Comparison of ENCODE assay signal across 15 mouse cellular contexts in the genomic region with DNA sequence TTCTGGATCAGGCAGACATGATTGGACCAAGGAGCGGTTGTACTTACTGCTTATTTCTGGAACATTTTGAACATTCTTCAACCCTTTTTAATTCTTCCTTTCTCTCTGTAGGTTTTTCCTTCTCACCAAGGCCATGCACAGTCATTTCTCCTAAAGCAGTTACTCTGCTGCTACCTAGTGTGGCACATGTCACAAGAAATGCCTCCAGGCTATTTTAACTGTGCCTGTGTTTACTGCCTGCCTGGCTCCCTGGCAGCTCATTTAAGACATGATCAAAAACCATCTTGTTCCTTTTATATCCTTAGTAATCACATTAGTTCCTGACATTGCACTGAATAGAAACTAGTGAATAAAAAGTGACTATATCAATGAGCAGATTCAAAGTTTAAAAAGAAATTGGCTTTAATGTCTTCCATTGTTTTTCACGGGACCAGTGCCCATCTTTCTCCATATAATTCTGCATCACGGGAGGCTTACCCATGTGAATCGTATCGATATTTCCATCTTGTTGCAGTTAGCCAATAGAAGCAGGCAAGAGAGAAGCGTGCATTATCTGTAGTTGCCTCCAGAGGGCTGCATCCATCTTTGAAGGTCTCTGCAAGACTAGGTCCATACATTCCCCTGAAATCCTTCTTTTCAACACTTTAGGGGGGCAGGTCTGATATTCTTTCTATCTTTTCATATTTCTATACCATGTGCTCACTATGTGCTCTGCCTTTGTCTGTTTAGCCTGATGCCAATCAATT. TPM values are rescaled to one million over a fixed set of nuclear protein-coding genes. Genes with fewer than 3 reads are reported as not detected.
DNase-seq lines count a peak whose midpoint lies in the region; ATAC-seq and TF ChIP-seq lines count a peak whose summit lies in the region.
"Had no signal": no experiment of that assay in that cellular context is flagged by ENCODE, and none has a peak within 500 bp of the region (broad histone marks: within the 10 kb centered on the region; RNA-seq: fewer than 3 reads in every experiment).

No protein-coding gene starts in this region.

- no peaks in the 10 kb centered on the region for H3K4me1 ChIP-seq in embryonic facial prominence, embryonic 11.5 days (ENCODE audit: control insufficient read depth, insufficient read depth, low read length)
- H3K4me1 ChIP-seq in embryonic facial prominence, embryonic 10.5 days = no peaks in the 10 kb centered on the region
- H3K4me1 ChIP-seq in kidney, postnatal 0 days (replicated peaks; ENCODE audit: insufficient read depth, low read length) = no peaks in the 10 kb centered on the region
- H3K4me1 ChIP-seq in kidney, embryonic 15.5 days = 0 out of 2 replicates have a peak, but pooled peaks cover 2% of the 10 kb centered on the region
- H3K4me1 ChIP-seq in thymus, adult 2 months (replicated peaks; ENCODE audit: control insufficient read depth, insufficient read depth, low read length) = peaks cover 16% of the 10 kb centered on the region
- peaks cover 15% of the 10 kb centered on the region; the same call in 1 of the 2 replicates for H3K4me1 ChIP-seq in small intestine, adult 2 months (ENCODE audit: control insufficient read depth, insufficient read depth, insufficient read length, low read length)
- H3K4me1 ChIP-seq: embryonic facial prominence, embryonic 12.5 days; limb, embryonic 13.5 days; neural tube, embryonic 15.5 days had no signal

- H3K9ac ChIP-seq in embryonic facial prominence, embryonic 11.5 days (replicated peaks; ENCODE audit: low read length) = no peak overlapping the region
- no peak overlapping the region for H3K9ac ChIP-seq in kidney, postnatal 0 days (ENCODE audit: low read depth, low read length)
- H3K9ac ChIP-seq in kidney, embryonic 15.5 days = no peak overlapping the region
- H3K9ac ChIP-seq: embryonic facial prominence, embryonic 12.5 days; limb, embryonic 13.5 days; neural tube, embryonic 15.5 days had no signal

- no peak for TF ChIP-seq POLR2A in thymus, adult 2 months (IDR thresholded peaks at IDR 0.05; ENCODE audit: control insufficient read depth, extremely low read depth, insufficient read depth, low read length, poor library complexity)
- TF ChIP-seq POLR2A in small intestine, adult 2 months (IDR thresholded peaks at IDR 0.05; ENCODE audit: low read depth, low read length) = no peak

- H3K4me3 ChIP-seq in embryonic facial prominence, embryonic 11.5 days (ENCODE audit: low read depth, low read length) = no peak overlapping the region
- H3K4me3 ChIP-seq in embryonic facial prominence, embryonic 10.5 days = no peak overlapping the region
- no peak overlapping the region for H3K4me3 ChIP-seq in kidney, postnatal 0 days (replicated peaks; ENCODE audit: low read depth, low read length)
- no peak overlapping the region for H3K4me3 ChIP-seq in kidney, embryonic 15.5 days (replicated peaks)
- H3K4me3 ChIP-seq in thymus, adult 2 months (ENCODE audit: control insufficient read depth, insufficient read depth, low read length) = no peak overlapping the region
- no peak overlapping the region for H3K4me3 ChIP-seq in small intestine, adult 2 months (ENCODE audit: low read depth, low read length)
- H3K4me3 ChIP-seq: embryonic facial prominence, embryonic 12.5 days; limb, embryonic 13.5 days; neural tube, embryonic 15.5 days had no signal

- no peak for ATAC-seq in embryonic facial prominence, embryonic 11.5 days (replicated peaks; ENCODE audit: insufficient number of reproducible peaks, low FRiP score, low TSS enrichment, low read depth)
- ATAC-seq in kidney, postnatal 0 days (replicated peaks; ENCODE audit: low FRiP score, low read depth) = no peak
- no peak for ATAC-seq in kidney, embryonic 15.5 days (replicated peaks; ENCODE audit: low FRiP score)

- no peaks in the 10 kb centered on the region for H3K9me3 ChIP-seq in embryonic facial prominence, embryonic 11.5 days (replicated peaks; ENCODE audit: control insufficient read depth, low read length)
- no peaks in the 10 kb centered on the region for H3K9me3 ChIP-seq in embryonic facial prominence, embryonic 10.5 days
- no peaks in the 10 kb centered on the region for H3K9me3 ChIP-seq in kidney, postnatal 0 days (replicated peaks; ENCODE audit: low read length)
- no peaks in the 10 kb centered on the region for H3K9me3 ChIP-seq in kidney, embryonic 15.5 days (replicated peaks)
- H3K9me3 ChIP-seq: embryonic facial prominence, embryonic 12.5 days; limb, embryonic 13.5 days; neural tube, embryonic 15.5 days had no signal

- TF ChIP-seq CTCF in kidney, postnatal 0 days (IDR thresholded peaks at IDR 0.05; ENCODE audit: low read depth) = peak; percentile 18; the same call in 1 of the 2 replicates
- TF ChIP-seq CTCF in thymus, adult 2 months (IDR thresholded peaks at IDR 0.05; ENCODE audit: borderline replicate concordance, control insufficient read depth, extremely low read depth, insufficient read depth, low read length, poor library complexity) = no peak
- no peak for TF ChIP-seq CTCF in small intestine, adult 2 months (IDR thresholded peaks at IDR 0.05; ENCODE audit: extremely low read depth, insufficient read length, insufficient replicate concordance, low read depth, low read length)

- H3K36me3 ChIP-seq in embryonic facial prominence, embryonic 11.5 days (replicated peaks; ENCODE audit: control insufficient read depth, insufficient read depth, low read depth, low read length) = no peaks in the 10 kb centered on the region
- H3K36me3 ChIP-seq in embryonic facial prominence, embryonic 10.5 days (replicated peaks) = no peaks in the 10 kb centered on the region
- H3K36me3 ChIP-seq in kidney, postnatal 0 days (ENCODE audit: insufficient read depth, low read length) = no peaks in the 10 kb centered on the region
- no peaks in the 10 kb centered on the region for H3K36me3 ChIP-seq in kidney, embryonic 15.5 days
- no peaks in the 10 kb centered on the region for H3K36me3 ChIP-seq in thymus, adult 2 months (ENCODE audit: control insufficient read depth, insufficient read depth, low read length)
- no peaks in the 10 kb centered on the region for H3K36me3 ChIP-seq in small intestine, adult 2 months (ENCODE audit: control insufficient read depth, insufficient read depth, low read length)
- H3K36me3 ChIP-seq: embryonic facial prominence, embryonic 12.5 days; limb, embryonic 13.5 days; neural tube, embryonic 15.5 days had no signal

- no peak overlapping the region for H3K4me2 ChIP-seq in embryonic facial prominence, embryonic 11.5 days (ENCODE audit: low read depth, low read length)
- no peak overlapping the region for H3K4me2 ChIP-seq in kidney, postnatal 0 days (ENCODE audit: low read length)
- no peak overlapping the region for H3K4me2 ChIP-seq in kidney, embryonic 15.5 days
- H3K4me2 ChIP-seq: embryonic facial prominence, embryonic 12.5 days; limb, embryonic 13.5 days; neural tube, embryonic 15.5 days had no signal

- H3K27me3 ChIP-seq in embryonic facial prominence, embryonic 11.5 days (ENCODE audit: control insufficient read depth, insufficient read depth, low read length) = no peaks in the 10 kb centered on the region
- no peaks in the 10 kb centered on the region for H3K27me3 ChIP-seq in embryonic facial prominence, embryonic 10.5 days (replicated peaks; ENCODE audit: low read depth, poor library complexity, severe bottlenecking)
- no peaks in the 10 kb centered on the region for H3K27me3 ChIP-seq in kidney, postnatal 0 days (ENCODE audit: insufficient read depth, low read length)
- no peaks in the 10 kb centered on the region for H3K27me3 ChIP-seq in kidney, embryonic 15.5 days
- no peaks in the 10 kb centered on the region for H3K27me3 ChIP-seq in thymus, adult 2 months (ENCODE audit: control insufficient read depth, insufficient read depth, low read length)
- no peaks in the 10 kb centered on the region for H3K27me3 ChIP-seq in small intestine, adult 2 months (ENCODE audit: control insufficient read depth, insufficient read depth, low read length)
- H3K27me3 ChIP-seq: embryonic facial prominence, embryonic 12.5 days; limb, embryonic 13.5 days; neural tube, embryonic 15.5 days had no signal

- no peak overlapping the region for H3K27ac ChIP-seq in embryonic facial prominence, embryonic 11.5 days (replicated peaks; ENCODE audit: low read depth, low read length)
- H3K27ac ChIP-seq in embryonic facial prominence, embryonic 10.5 days (replicated peaks) = no peak overlapping the region
- no peak overlapping the region for H3K27ac ChIP-seq in kidney, postnatal 0 days
- H3K27ac ChIP-seq in kidney, embryonic 15.5 days = no peak overlapping the region
- peak overlapping the region; percentile 98 for H3K27ac ChIP-seq in thymus, adult 2 months (ENCODE audit: control insufficient read depth, insufficient read depth, low read length)
- H3K27ac ChIP-seq in small intestine, adult 2 months (ENCODE audit: insufficient read depth, low read depth, low read length) = peak overlapping the region; percentile 68
- H3K27ac ChIP-seq: embryonic facial prominence, embryonic 12.5 days; limb, embryonic 13.5 days; neural tube, embryonic 15.5 days had no signal

- peak; percentile 21 for DNase-seq in embryonic facial prominence, embryonic 11.5 days (ENCODE audit: low spot score)
- no peak for DNase-seq in embryonic facial prominence, embryonic 10.5 days (ENCODE audit: low spot score)
- DNase-seq in kidney, postnatal 0 days (ENCODE audit: low spot score) = no peak
- peak; percentile 28 for DNase-seq in thymus, adult 2 months
- DNase-seq in thymus, postnatal 10 days (ENCODE audit: low spot score in 2 of 2) = no peak
- DNase-seq in adrenal gland, postnatal 36 days = no peak
- DNase-seq: cerebellum, adult 11 months; kidney, adult 18-20 months had no signal

- 90% methylated on average over 6 of the region's 6 CpGs for WGBS in embryonic facial prominence, embryonic 11.5 days
- WGBS in embryonic facial prominence, embryonic 10.5 days = 90% methylated on average over 6 of the region's 6 CpGs
- WGBS in kidney, postnatal 0 days = 94% methylated on average over 6 of the region's 6 CpGs
- WGBS in kidney, embryonic 15.5 days = 88% methylated on average over 6 of the region's 6 CpGs
- 97% methylated on average over 6 of the region's 6 CpGs for WGBS in thymus, adult 2 months
- WGBS in small intestine, adult 2 months = 94% methylated on average over 6 of the region's 6 CpGs

RNA-seq across cellular contexts. Expression of gene Gm5426, which starts 45.7 kb away (rescaled TPM):
- polyA plus RNA-seq in embryonic facial prominence, embryonic 11.5 days (2014; fragmentation: Nextera tagmentation; extraction: Ambion mirVana) = not detected in 2 replicates
- not detected in 2 replicates for polyA plus RNA-seq in embryonic facial prominence, embryonic 10.5 days (2016; fragmentation: Nextera tagmentation; extraction: Ambion mirVana)
- not detected in 2 replicates for polyA plus RNA-seq in kidney, postnatal 0 days (2015; fragmentation: Nextera tagmentation; extraction: Ambion mirVana)
- not detected in 2 replicates for polyA plus RNA-seq in kidney, embryonic 15.5 days (2015; fragmentation: Nextera tagmentation; extraction: Ambion mirVana)
- not detected in 2 replicates for polyA plus RNA-seq in thymus, adult 2 months (2012; rRNA removed)
- not detected in 2 replicates for polyA plus RNA-seq in small intestine, adult 2 months (2012; rRNA removed)
- not detected for total RNA-seq in adrenal gland, postnatal 36 days (2021)
- total RNA-seq: heart, postnatal 25 days; layer of hippocampus, adult 8-10 months had no signal
- polyA plus RNA-seq: embryonic facial prominence, embryonic 12.5 days; limb, embryonic 13.5 days; neural tube, embryonic 15.5 days had no signal

Comparison
In these comparisons a context has a peak if more than half of its experiments do, and no peak if none do; other contexts are left out.
1. DNase-seq: peak in embryonic facial prominence, embryonic 11.5 days (single experiment) and thymus, adult 2 months (single experiment); none in embryonic facial prominence, embryonic 10.5 days (single experiment), kidney, postnatal 0 days (single experiment), thymus, postnatal 10 days (0 of 2) and adrenal gland, postnatal 36 days (0 of 2).
2. H3K27ac ChIP-seq: peak in thymus, adult 2 months (single experiment) and small intestine, adult 2 months (single experiment); none in embryonic facial prominence, embryonic 11.5 days (single experiment), embryonic facial prominence, embryonic 10.5 days (single experiment), kidney, postnatal 0 days (single experiment) and kidney, embryonic 15.5 days (single experiment).